Comparison of ENCODE assay signal across 15 mouse cellular contexts in genomic region chr3:127019728-127020127, GRCm38 (mm10).
DNase-seq lines count a peak whose midpoint lies in the region; ATAC-seq and TF ChIP-seq lines count a peak whose summit lies in the region.
"Had no signal": no experiment of that assay in that cellular context is flagged by ENCODE, and none has a peak within 500 bp of the region (broad histone marks: within the 10 kb centered on the region; RNA-seq: fewer than 3 reads in every experiment).

No protein-coding gene starts in this region.

- no peak for DNase-seq in heart, postnatal 0 days (ENCODE audit: low spot score)
- DNase-seq in heart, embryonic 10.5 days (ENCODE audit: low spot score): no peak
- DNase-seq in adrenal gland, postnatal 14 days: no peak
- DNase-seq in left cerebral cortex, adult 11 months (ENCODE audit: low spot score): no peak
- DNase-seq in layer of hippocampus, adult 9-11 months: no peak
- DNase-seq: cerebellum, adult 2 months; kidney, adult 8-10 months had no signal

- H3K27ac ChIP-seq in heart, postnatal 0 days (ENCODE audit: low read depth): peak overlapping the region; percentile 49
- H3K27ac ChIP-seq in heart, embryonic 10.5 days: no peak overlapping the region
- H3K27ac ChIP-seq in bone marrow macrophage, adult 2 months (ENCODE audit: insufficient read depth, low read depth, low read length): 0 out of 2 replicates have a peak overlapping the region, but pooled peaks have one; percentile 5
- H3K27ac ChIP-seq: forebrain, embryonic 13.5 days; hindbrain, embryonic 13.5 days had no signal

- H3K9ac ChIP-seq in heart, postnatal 0 days (replicated peaks; ENCODE audit: low read depth, low read length): no peak overlapping the region
- H3K9ac ChIP-seq: forebrain, embryonic 13.5 days; hindbrain, embryonic 13.5 days had no signal

- no peaks in the 10 kb centered on the region for H3K27me3 ChIP-seq in heart, postnatal 0 days (ENCODE audit: control insufficient read depth, insufficient read depth, low read length)
- H3K27me3 ChIP-seq in heart, embryonic 10.5 days (ENCODE audit: insufficient read depth, poor library complexity, severe bottlenecking): no peaks in the 10 kb centered on the region
- H3K27me3 ChIP-seq: forebrain, embryonic 13.5 days; hindbrain, embryonic 13.5 days had no signal

- H3K4me1 ChIP-seq in heart, postnatal 0 days (ENCODE audit: control insufficient read depth, insufficient read depth): no peaks in the 10 kb centered on the region
- H3K4me1 ChIP-seq in heart, embryonic 10.5 days: no peaks in the 10 kb centered on the region
- peaks cover 11% of the 10 kb centered on the region for H3K4me1 ChIP-seq in bone marrow macrophage, adult 2 months (ENCODE audit: control insufficient read depth, insufficient read depth, low read length)
- H3K4me1 ChIP-seq: forebrain, embryonic 13.5 days; hindbrain, embryonic 13.5 days had no signal

- ATAC-seq in heart, postnatal 0 days (ENCODE audit: insufficient read depth, low read depth): no peak
- peak; percentile 20; the same call in 1 of the 2 replicates for ATAC-seq in granulocyte monocyte progenitor cell, adult 5-6 weeks (replicated peaks; ENCODE audit: poor library complexity, severe bottlenecking)
- ATAC-seq in megakaryocyte progenitor cell, adult 5-6 weeks (replicated peaks; ENCODE audit: poor library complexity): 0 out of 2 replicates have a peak, but pooled peaks have one; percentile 5
- ATAC-seq: activated CD4-positive, CD25-positive, alpha-beta regulatory T cell, adult 4 months; forebrain, embryonic 13.5 days; midbrain, embryonic 16.5 days had no signal

- TF ChIP-seq EP300 in heart, postnatal 0 days (IDR thresholded peaks at IDR 0.05; ENCODE audit: low read depth): no peak

- no peak for TF ChIP-seq CTCF in heart, postnatal 0 days (IDR thresholded peaks at IDR 0.05; ENCODE audit: low read depth)
- TF ChIP-seq CTCF in bone marrow macrophage, adult 2 months (IDR thresholded peaks at IDR 0.05; ENCODE audit: low read depth, low read length): no peak

- no peak overlapping the region for H3K4me2 ChIP-seq in heart, postnatal 0 days (ENCODE audit: low read depth, low read length)
- H3K4me2 ChIP-seq: forebrain, embryonic 13.5 days; heart, embryonic 11.5 days; hindbrain, embryonic 13.5 days had no signal

- no peak for TF ChIP-seq POLR2A in bone marrow macrophage, adult 2 months (IDR thresholded peaks at IDR 0.05; ENCODE audit: borderline replicate concordance, low read depth, low read length)

- no peaks in the 10 kb centered on the region for H3K9me3 ChIP-seq in heart, postnatal 0 days (replicated peaks; ENCODE audit: control insufficient read depth, low read length)
- H3K9me3 ChIP-seq in heart, embryonic 10.5 days: no peaks in the 10 kb centered on the region
- H3K9me3 ChIP-seq: forebrain, embryonic 13.5 days; hindbrain, embryonic 13.5 days had no signal

- 62% methylated on average over 3 of the region's 3 CpGs for WGBS in heart, postnatal 0 days
- WGBS in heart, embryonic 10.5 days: 67% methylated on average over 3 of the region's 3 CpGs

- peaks cover 29% of the 10 kb centered on the region; the same call in 1 of the 2 replicates for H3K36me3 ChIP-seq in heart, postnatal 0 days (replicated peaks; ENCODE audit: control insufficient read depth, insufficient read depth, low read length)
- peaks cover 7% of the 10 kb centered on the region; the same call in 1 of the 2 replicates for H3K36me3 ChIP-seq in heart, embryonic 10.5 days

- H3K4me3 ChIP-seq in heart, postnatal 0 days (ENCODE audit: low read depth, low read length): no peak overlapping the region
- no peak overlapping the region for H3K4me3 ChIP-seq in heart, embryonic 10.5 days
- no peak overlapping the region for H3K4me3 ChIP-seq in bone marrow macrophage, adult 2 months (ENCODE audit: insufficient read depth, low read length)
- H3K4me3 ChIP-seq: forebrain, embryonic 13.5 days; hindbrain, embryonic 13.5 days had no signal
